Mouse (Mus musculus): ENCODE results near the gene Pkd2. TPM values are rescaled to one million over a fixed set of nuclear protein-coding genes. Genes with fewer than 3 reads are reported as not detected.

The Pkd2 gene
- polyA plus RNA-seq, 1 experiment from 2014 or later = 12.4 TPM

Other genes with a start within 250 kb of the Pkd2 start
- 11.6 and 57.6 TPM in 2 replicates for gene Ibsp, start 160.3 kb upstream of the Pkd2 start, polyA plus RNA-seq (2015; fragmentation: Nextera tagmentation; extraction: Ambion mirVana)
- gene Mepe, start 134.1 kb upstream of the Pkd2 start, polyA plus RNA-seq (2015; fragmentation: Nextera tagmentation; extraction: Ambion mirVana) = not detected in 2 replicates
- 4.5 and 90.3 TPM in 2 replicates for gene Spp1, start 24.3 kb upstream of the Pkd2 start, polyA plus RNA-seq (2015; fragmentation: Nextera tagmentation; extraction: Ambion mirVana)
- gene BC005561, start 48.9 kb downstream of the Pkd2 start, polyA plus RNA-seq (2015; fragmentation: Nextera tagmentation; extraction: Ambion mirVana) = 10.7 and 11.2 TPM in 2 replicates